Mouse (Mus musculus): Measurements from ENCODE around the gene Fam3c. TPM values are rescaled to one million over a fixed set of nuclear protein-coding genes. Genes with fewer than 3 reads are reported as not detected.

Fam3c gene
- polyA plus RNA-seq, 1 experiment = 3.9 TPM

- TF ChIP-seq CTCF (IDR thresholded peaks at IDR 0.05; ENCODE audit: borderline replicate concordance, control insufficient read depth, extremely low read depth, insufficient read depth, low read length, poor library complexity) (no peak), POLR2A (IDR thresholded peaks at IDR 0.05; ENCODE audit: control insufficient read depth, extremely low read depth, insufficient read depth, low read length, poor library complexity) (no peak)
- WGBS = 85% methylated on average over 4 of the region's 4 CpGs
- no peaks in the 10 kb centered on the region for H3K36me3 ChIP-seq (ENCODE audit: control insufficient read depth, insufficient read depth, low read length)
These were observed 93.5 kb downstream of the Fam3c start for GRCm38 (mm10) chr6:22262519-22262918.

DNA sequence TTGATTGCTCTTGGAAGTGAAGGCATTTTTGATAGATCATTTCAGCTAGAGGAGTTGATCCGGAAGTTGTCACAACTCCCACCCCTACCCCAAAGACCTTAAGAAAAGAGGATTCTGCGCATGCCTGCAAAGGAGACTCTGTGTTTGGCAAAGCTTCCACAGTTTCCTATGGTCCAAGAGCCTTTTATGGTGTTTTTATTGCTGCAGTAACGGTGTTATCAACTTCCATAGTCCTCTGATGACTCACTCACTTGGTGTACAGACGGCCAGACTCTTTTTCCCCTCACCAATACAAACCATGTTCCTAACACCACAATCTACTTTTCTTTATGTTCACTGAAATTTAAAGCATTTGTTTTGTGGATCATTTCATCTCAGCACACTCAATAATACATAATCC is 97.3 kb downstream of the Fam3c start:
- 95% methylated on average over 4 of the region's 4 CpGs for WGBS
- H3K36me3 ChIP-seq (ENCODE audit: control insufficient read depth, insufficient read depth, low read length) = no peaks in the 10 kb centered on the region
- H3K27me3 ChIP-seq (ENCODE audit: control insufficient read depth, insufficient read depth, low read length) = no peaks in the 10 kb centered on the region
- TF ChIP-seq CTCF (IDR thresholded peaks at IDR 0.05; ENCODE audit: borderline replicate concordance, control insufficient read depth, extremely low read depth, insufficient read depth, low read length, poor library complexity) = no peak
- TF ChIP-seq POLR2A (IDR thresholded peaks at IDR 0.05; ENCODE audit: control insufficient read depth, extremely low read depth, insufficient read depth, low read length, poor library complexity) = no peak
- DNase-seq = no peak
- H3K27ac ChIP-seq (ENCODE audit: control insufficient read depth, insufficient read depth, low read length) = no peak overlapping the region
- H3K4me3 ChIP-seq (ENCODE audit: control insufficient read depth, insufficient read depth, low read length) = no peak overlapping the region
- H3K4me1 ChIP-seq (replicated peaks; ENCODE audit: control insufficient read depth, insufficient read depth, low read length) = no peaks in the 10 kb centered on the region

More at GRCm38 (mm10) chr6:22262519-22262918, 93.5 kb downstream of the Fam3c start:
- no peaks in the 10 kb centered on the region for H3K4me1 ChIP-seq (replicated peaks; ENCODE audit: control insufficient read depth, insufficient read depth, low read length)
- H3K4me3 ChIP-seq (ENCODE audit: control insufficient read depth, insufficient read depth, low read length) = no peak overlapping the region
- no peaks in the 10 kb centered on the region for H3K27me3 ChIP-seq (ENCODE audit: control insufficient read depth, insufficient read depth, low read length)
- no peak overlapping the region for H3K27ac ChIP-seq (ENCODE audit: control insufficient read depth, insufficient read depth, low read length)
- DNase-seq = no peak

Other genes starting within 250 kb of the Fam3c start
- 0.12 and 0.18 TPM in 2 replicates for gene Wnt16, start 68.0 kb downstream of the Fam3c start, polyA plus RNA-seq (2012; rRNA removed)